22 mouse cellular contexts compared by ENCODE assay signal in genomic region chr1:78428851-78429250, GRCm38 (mm10). TPM values are rescaled to one million over a fixed set of nuclear protein-coding genes. Genes with fewer than 3 reads are reported as not detected.
DNase-seq lines count a peak whose midpoint lies in the region; ATAC-seq lines count a peak whose summit lies in the region.
"Had no signal": no experiment of that assay in that cellular context is flagged by ENCODE, and none has a peak within 500 bp of the region (broad histone marks: within the 10 kb centered on the region; RNA-seq: fewer than 3 reads in every experiment).

No protein-coding gene starts in this region.

- H3K27ac ChIP-seq in embryonic facial prominence, embryonic 13.5 days: no peak overlapping the region
- H3K27ac ChIP-seq in embryonic facial prominence, embryonic 10.5 days (replicated peaks): no peak overlapping the region
- no peak overlapping the region for H3K27ac ChIP-seq in heart, embryonic 13.5 days (replicated peaks)
- no peak overlapping the region for H3K27ac ChIP-seq in neural tube, embryonic 15.5 days (replicated peaks)
- H3K27ac ChIP-seq: hindbrain, embryonic 10.5 days; limb, embryonic 12.5 days; macrophage had no signal

- no peak overlapping the region for H3K9ac ChIP-seq in embryonic facial prominence, embryonic 13.5 days
- H3K9ac ChIP-seq in heart, embryonic 13.5 days: peak overlapping the region; percentile 17; the same call in 1 of the 2 replicates
- H3K9ac ChIP-seq in neural tube, embryonic 15.5 days (replicated peaks): no peak overlapping the region
- H3K9ac ChIP-seq: limb, embryonic 12.5 days; liver, postnatal 0 days had no signal

- H3K4me1 ChIP-seq in embryonic facial prominence, embryonic 13.5 days: peaks cover 37% of the 10 kb centered on the region
- peaks cover 18% of the 10 kb centered on the region for H3K4me1 ChIP-seq in embryonic facial prominence, embryonic 10.5 days
- peaks cover 50% of the 10 kb centered on the region for H3K4me1 ChIP-seq in heart, embryonic 13.5 days
- peaks cover 9% of the 10 kb centered on the region; the same call in 1 of the 2 replicates for H3K4me1 ChIP-seq in neural tube, embryonic 15.5 days

- no peak for DNase-seq in embryonic facial prominence, embryonic 10.5 days (ENCODE audit: low spot score)
- DNase-seq in heart, adult 18-20 months: no peak
- DNase-seq in neural tube, embryonic 10.5 days (ENCODE audit: extremely low spot score, low spot score): no peak
- DNase-seq: cerebellum, adult 11-12 months; cerebellum, postnatal 10 days; gastrocnemius, postnatal 14 days; kidney, postnatal 4 days; liver, postnatal 0 days; right cerebral cortex, postnatal 25 days; spleen, adult 18-20 months had no signal

- no peaks in the 10 kb centered on the region for H3K9me3 ChIP-seq in embryonic facial prominence, embryonic 13.5 days
- H3K9me3 ChIP-seq in embryonic facial prominence, embryonic 10.5 days: no peaks in the 10 kb centered on the region
- H3K9me3 ChIP-seq in heart, embryonic 13.5 days: no peaks in the 10 kb centered on the region
- H3K9me3 ChIP-seq in neural tube, embryonic 15.5 days (replicated peaks): no peaks in the 10 kb centered on the region
- H3K9me3 ChIP-seq: hindbrain, embryonic 10.5 days; limb, embryonic 12.5 days had no signal

- no peak overlapping the region for H3K4me3 ChIP-seq in embryonic facial prominence, embryonic 13.5 days
- H3K4me3 ChIP-seq in embryonic facial prominence, embryonic 10.5 days: no peak overlapping the region
- H3K4me3 ChIP-seq in heart, embryonic 13.5 days: no peak overlapping the region
- no peak overlapping the region for H3K4me3 ChIP-seq in neural tube, embryonic 15.5 days (replicated peaks)
- H3K4me3 ChIP-seq: hindbrain, embryonic 10.5 days; limb, embryonic 12.5 days had no signal

- no peaks in the 10 kb centered on the region for H3K27me3 ChIP-seq in embryonic facial prominence, embryonic 13.5 days
- H3K27me3 ChIP-seq in embryonic facial prominence, embryonic 10.5 days (replicated peaks; ENCODE audit: low read depth, poor library complexity, severe bottlenecking): no peaks in the 10 kb centered on the region
- H3K27me3 ChIP-seq in heart, embryonic 13.5 days (replicated peaks): no peaks in the 10 kb centered on the region
- no peaks in the 10 kb centered on the region for H3K27me3 ChIP-seq in neural tube, embryonic 15.5 days (replicated peaks)
- H3K27me3 ChIP-seq: limb, embryonic 12.5 days; Patski had no signal

- ATAC-seq in embryonic facial prominence, embryonic 13.5 days (ENCODE audit: insufficient number of reproducible peaks, insufficient read depth, low FRiP score, low TSS enrichment, low read depth): no peak
- no peak for ATAC-seq in heart, embryonic 13.5 days (ENCODE audit: extremely low read depth, insufficient number of reproducible peaks, low FRiP score, low TSS enrichment)
- ATAC-seq in neural tube, embryonic 15.5 days (ENCODE audit: low FRiP score): no peak
- no peak for ATAC-seq in megakaryocyte-erythroid progenitor cell, adult 5-6 weeks (replicated peaks; ENCODE audit: low FRiP score, low TSS enrichment, poor library complexity, severe bottlenecking)
- ATAC-seq: hindbrain, embryonic 16.5 days; intestine, embryonic 16.5 days; liver, postnatal 0 days; lung, postnatal 0 days; Patski had no signal

- WGBS in embryonic facial prominence, embryonic 13.5 days: 62% methylated on average over 11 of the region's 11 CpGs
- 49% methylated on average over 11 of the region's 11 CpGs for WGBS in embryonic facial prominence, embryonic 10.5 days
- 79% methylated on average over 11 of the region's 11 CpGs for WGBS in heart, embryonic 13.5 days
- whole genome bisulfite sequencing in neural tube, embryonic 15.5 days: 42% methylated on average over 11 of the region's 11 CpGs

- H3K36me3 ChIP-seq in embryonic facial prominence, embryonic 13.5 days: peaks cover 10% of the 10 kb centered on the region
- H3K36me3 ChIP-seq in embryonic facial prominence, embryonic 10.5 days (replicated peaks): peaks cover 26% of the 10 kb centered on the region
- H3K36me3 ChIP-seq in heart, embryonic 13.5 days: peaks cover 30% of the 10 kb centered on the region
- H3K36me3 ChIP-seq in neural tube, embryonic 15.5 days: peaks cover 3% of the 10 kb centered on the region; the same call in 1 of the 2 replicates

- peak overlapping the region; percentile 9; the same call in 1 of the 2 replicates for H3K4me2 ChIP-seq in embryonic facial prominence, embryonic 13.5 days
- peak overlapping the region; percentile 20; the same call in 1 of the 2 replicates for H3K4me2 ChIP-seq in heart, embryonic 13.5 days
- H3K4me2 ChIP-seq in neural tube, embryonic 15.5 days: 0 out of 2 replicates have a peak overlapping the region, but pooled peaks have one; percentile 13
- H3K4me2 ChIP-seq: limb, embryonic 12.5 days; liver, embryonic 11.5 days had no signal

RNA-seq across cellular contexts. Expression of gene Farsb, which starts 59.8 kb away (rescaled TPM):
- polyA plus RNA-seq in embryonic facial prominence, embryonic 13.5 days (2015; fragmentation: Nextera tagmentation; extraction: Ambion mirVana): 140 and 142 TPM in 2 replicates
- 152 and 155 TPM in 2 replicates for polyA plus RNA-seq in embryonic facial prominence, embryonic 10.5 days (2016; fragmentation: Nextera tagmentation; extraction: Ambion mirVana)
- 96.3 and 99.3 TPM in 2 replicates for polyA plus RNA-seq in heart, embryonic 13.5 days (2015; fragmentation: Nextera tagmentation; extraction: Ambion mirVana)
- 10 to 100 TPM; 47.8 to 51.2 TPM for total RNA-seq in heart, adult 18-20 months (2021)
- 160 and 161 TPM in 2 replicates for polyA plus RNA-seq in neural tube, embryonic 15.5 days (2015; fragmentation: Nextera tagmentation; extraction: Ambion mirVana)
- total RNA-seq in megakaryocyte-erythroid progenitor cell, adult 5-6 weeks (2014; fragmentation: Nextera tagmentation): 116 and 137 TPM in 2 replicates
- 107 and 111 TPM in 2 replicates for total RNA-seq in megakaryocyte-erythroid progenitor cell, adult 5-6 weeks (2017)
